Mouse (Mus musculus): ENCODE results near the gene Arhgef19. TPM values are rescaled to one million over a fixed set of nuclear protein-coding genes. Genes with fewer than 3 reads are reported as not detected.
A peak's percentile ranks its signal among the peaks of the same experiment; 100 is the strongest.

Arhgef19 gene
- polyA plus RNA-seq, 1 experiment = 13.2 TPM

DNA sequence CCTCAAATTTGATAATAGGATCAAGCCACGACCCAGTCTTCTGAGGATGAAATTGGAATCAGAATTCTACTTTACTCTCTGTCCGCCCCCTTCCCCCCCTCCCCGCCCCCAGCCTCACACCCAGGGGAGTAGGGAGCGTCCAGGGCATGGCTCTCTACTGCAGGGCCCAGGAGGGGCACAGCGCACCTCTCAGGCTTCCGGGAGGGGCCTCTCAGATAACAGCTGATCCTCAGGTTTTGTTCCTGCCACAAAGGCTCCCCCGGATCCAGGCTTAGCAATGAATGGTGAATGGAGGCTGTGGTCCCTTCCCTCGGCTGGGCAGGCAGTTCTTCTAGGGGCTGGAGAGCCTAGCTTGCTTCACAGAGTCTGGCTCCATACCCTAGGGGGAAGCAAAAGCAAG lies 45.8 kb downstream of the Arhgef19 start:
- Histone ChIP-seq H3K4me3 (ENCODE audit: insufficient read depth, low read length) (no peak overlapping the region), H3K27ac (ENCODE audit: insufficient read depth, low read length) (no peak overlapping the region), H3K4me1 (ENCODE audit: control insufficient read depth, insufficient read depth, low read length) (no peaks in the 10 kb centered on the region)
- TF ChIP-seq CTCF (IDR thresholded peaks at IDR 0.05; ENCODE audit: extremely low read depth, insufficient read depth, low read length) = no peak
- TF ChIP-seq POLR2A (IDR thresholded peaks at IDR 0.05; ENCODE audit: extremely low read depth, insufficient read depth, low read length) = no peak

DNA sequence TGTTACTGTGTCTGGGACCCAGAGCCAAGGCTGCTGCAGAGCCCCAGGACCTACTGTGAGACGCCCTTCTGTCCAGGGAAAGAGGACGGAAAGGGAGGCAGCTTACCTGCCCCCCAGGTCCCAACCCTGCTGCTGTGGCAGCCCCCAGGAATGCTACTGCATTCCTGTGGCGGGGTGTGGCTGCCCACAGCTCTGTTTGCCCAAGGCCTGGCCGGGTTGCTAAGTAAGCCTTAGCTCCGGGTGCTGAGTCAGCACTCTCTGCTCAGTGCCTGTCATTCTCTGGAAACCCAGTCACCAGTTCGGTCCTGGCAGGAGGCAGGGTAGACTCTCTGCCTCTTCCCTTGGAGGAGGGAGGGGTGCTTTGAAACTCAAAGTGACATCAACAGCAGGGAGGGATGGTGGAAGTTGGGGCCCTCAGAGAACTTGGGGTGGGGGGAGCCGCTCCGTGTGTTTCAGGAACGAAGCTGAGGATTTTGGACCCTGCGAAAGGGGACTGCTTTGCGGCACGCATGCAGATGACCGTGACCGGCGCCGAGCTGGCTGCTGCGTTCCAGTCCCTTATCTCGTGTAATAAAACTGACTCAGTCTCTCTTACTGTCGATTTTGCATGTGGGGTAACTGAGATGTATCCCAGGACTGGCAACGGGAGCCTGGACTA lies 47.7 kb downstream of the Arhgef19 start:
- H3K4me1 ChIP-seq (ENCODE audit: control insufficient read depth, insufficient read depth, low read length) = no peaks in the 10 kb centered on the region
- TF ChIP-seq CTCF (IDR thresholded peaks at IDR 0.05; ENCODE audit: extremely low read depth, insufficient read depth, low read length) (no peak), POLR2A (IDR thresholded peaks at IDR 0.05; ENCODE audit: extremely low read depth, insufficient read depth, low read length) (no peak)
- H3K27ac ChIP-seq (ENCODE audit: insufficient read depth, low read length) = no peak overlapping the region
- H3K4me3 ChIP-seq (ENCODE audit: insufficient read depth, low read length) = no peak overlapping the region

GRCm38 (mm10) chr4:141287518-141288004 lies 48.3 kb downstream of the Arhgef19 start:
- TF ChIP-seq CTCF (IDR thresholded peaks at IDR 0.05; ENCODE audit: extremely low read depth, insufficient read depth, low read length) (no peak), POLR2A (IDR thresholded peaks at IDR 0.05; ENCODE audit: extremely low read depth, insufficient read depth, low read length) (no peak)
- Histone ChIP-seq H3K4me3 (ENCODE audit: insufficient read depth, low read length) (no peak overlapping the region), H3K4me1 (ENCODE audit: control insufficient read depth, insufficient read depth, low read length) (no peaks in the 10 kb centered on the region), H3K27ac (ENCODE audit: insufficient read depth, low read length) (no peak overlapping the region)

DNA sequence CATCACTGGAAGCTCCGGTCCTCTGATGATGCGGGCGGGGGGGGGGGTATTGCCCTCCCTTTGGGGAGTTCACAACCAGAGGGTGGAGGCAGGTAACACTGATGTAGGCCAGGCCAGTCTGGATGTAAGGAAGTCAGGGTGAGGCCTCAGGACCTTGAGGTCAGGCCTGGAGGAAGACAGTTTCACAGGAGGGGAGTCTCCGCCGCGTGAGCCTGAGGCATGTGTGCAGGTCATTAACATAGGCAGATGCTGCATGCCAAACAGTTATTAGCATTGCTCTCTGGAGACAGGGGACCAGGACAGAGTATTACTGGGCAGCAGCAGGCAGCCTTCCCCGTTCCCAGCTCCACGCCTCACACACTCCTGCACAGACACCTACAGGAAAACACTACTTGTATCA lies 48.9 kb downstream of the Arhgef19 start:
- Histone ChIP-seq H3K4me1 (ENCODE audit: control insufficient read depth, insufficient read depth, low read length) (no peaks in the 10 kb centered on the region), H3K4me3 (ENCODE audit: insufficient read depth, low read length) (no peak overlapping the region), H3K27ac (ENCODE audit: insufficient read depth, low read length) (no peak overlapping the region)
- TF ChIP-seq CTCF (IDR thresholded peaks at IDR 0.05; ENCODE audit: extremely low read depth, insufficient read depth, low read length) = no peak
- no peak for TF ChIP-seq POLR2A (IDR thresholded peaks at IDR 0.05; ENCODE audit: extremely low read depth, insufficient read depth, low read length)

DNA sequence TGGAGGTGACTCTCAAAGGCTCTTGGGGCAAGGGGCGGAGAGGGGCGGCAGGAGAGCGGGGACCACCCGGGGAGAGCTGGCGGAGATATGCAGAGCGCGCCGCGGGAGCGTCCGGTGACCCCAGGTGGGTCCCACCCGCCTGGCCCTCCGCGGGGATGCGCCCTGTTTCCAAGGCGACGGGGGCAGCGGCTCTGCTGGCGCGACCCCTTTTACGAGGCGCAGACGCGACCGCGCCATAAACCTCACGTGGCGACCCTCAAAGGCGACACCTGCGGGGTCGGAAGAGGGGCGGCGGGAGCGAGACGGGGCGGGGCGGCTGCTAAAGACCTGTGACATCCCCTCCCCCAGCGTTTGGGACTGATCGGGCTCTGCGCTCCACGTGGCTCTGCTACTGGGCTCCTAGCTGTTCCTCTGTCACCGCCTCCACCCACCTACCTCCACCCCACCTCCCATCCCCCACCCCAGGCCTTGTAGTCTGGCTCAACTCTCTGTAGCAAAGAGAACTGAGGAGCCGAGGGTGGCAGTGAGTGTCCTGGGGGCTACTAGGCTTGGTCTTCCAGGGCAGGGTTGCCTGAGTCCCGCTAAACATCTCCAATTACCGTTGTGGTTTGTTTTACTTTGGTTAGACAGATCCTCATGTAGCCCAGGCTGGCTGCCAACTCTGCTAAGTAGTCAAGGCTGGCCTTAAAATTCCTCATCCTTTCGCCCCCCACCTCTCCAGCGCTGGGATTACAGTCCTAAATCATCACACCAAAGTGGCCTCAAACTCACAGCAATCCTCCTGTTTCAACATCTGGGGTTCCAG lies 52.5 kb downstream of the Arhgef19 start:
- H3K4me3 ChIP-seq (ENCODE audit: insufficient read depth, low read length) = no peak overlapping the region
- no peak for TF ChIP-seq CTCF (IDR thresholded peaks at IDR 0.05; ENCODE audit: extremely low read depth, insufficient read depth, low read length)
- no peak for TF ChIP-seq POLR2A (IDR thresholded peaks at IDR 0.05; ENCODE audit: extremely low read depth, insufficient read depth, low read length)
- H3K4me1 ChIP-seq (ENCODE audit: control insufficient read depth, insufficient read depth, low read length) = no peaks in the 10 kb centered on the region
- no peak overlapping the region for H3K27ac ChIP-seq (ENCODE audit: insufficient read depth, low read length)

DNA sequence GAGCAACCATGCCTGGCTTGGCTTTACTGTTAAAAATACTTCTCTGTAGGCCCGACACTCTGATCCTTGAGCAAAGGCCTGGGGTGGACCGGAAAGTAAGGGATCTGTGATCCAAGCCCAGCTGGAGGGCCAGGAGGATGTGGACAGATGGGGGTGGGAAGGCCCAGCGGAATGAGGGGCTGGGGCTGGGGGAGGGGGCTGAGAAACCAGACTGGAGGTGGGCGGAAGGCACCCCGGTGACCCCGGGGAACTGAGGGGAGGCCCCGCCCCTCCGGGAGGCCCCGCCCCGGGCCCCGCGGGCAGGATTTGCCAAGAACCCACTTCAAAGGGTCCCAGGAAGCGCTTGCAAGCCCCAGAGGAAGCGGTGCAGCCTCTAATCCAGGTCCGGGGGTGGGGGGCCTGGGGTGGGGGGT lies 56.5 kb downstream of the Arhgef19 start:
- TF ChIP-seq CTCF (IDR thresholded peaks at IDR 0.05; ENCODE audit: extremely low read depth, insufficient read depth, low read length) (no peak), POLR2A (IDR thresholded peaks at IDR 0.05; ENCODE audit: extremely low read depth, insufficient read depth, low read length) (no peak)
- no peak overlapping the region for H3K4me3 ChIP-seq (ENCODE audit: insufficient read depth, low read length)
- no peaks in the 10 kb centered on the region for H3K4me1 ChIP-seq (ENCODE audit: control insufficient read depth, insufficient read depth, low read length)
- H3K27ac ChIP-seq (ENCODE audit: insufficient read depth, low read length) = no peak overlapping the region

DNA sequence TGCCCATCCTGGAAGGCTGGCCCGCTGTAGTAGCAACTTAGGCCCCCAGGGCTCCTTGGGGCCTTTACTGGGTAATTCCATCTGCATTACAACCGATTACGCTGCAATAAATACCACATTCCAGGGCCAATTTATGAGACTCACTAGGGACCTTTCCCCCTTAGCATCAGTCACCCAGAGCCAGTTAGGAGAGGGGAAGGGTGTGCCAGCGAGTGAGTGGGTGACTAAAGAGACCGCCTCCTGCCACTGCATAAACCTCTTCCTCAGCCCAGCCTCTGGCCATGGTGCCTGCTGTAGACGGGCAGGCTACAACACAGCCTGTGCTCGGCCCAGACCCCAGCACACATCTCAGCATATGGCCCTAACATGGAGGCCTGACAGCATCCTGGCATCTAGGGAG lies 58.6 kb downstream of the Arhgef19 start:
- Histone ChIP-seq H3K4me1 (ENCODE audit: control insufficient read depth, insufficient read depth, low read length) (no peaks in the 10 kb centered on the region), H3K27ac (ENCODE audit: insufficient read depth, low read length) (no peak overlapping the region), H3K4me3 (ENCODE audit: insufficient read depth, low read length) (no peak overlapping the region)
- no peak for TF ChIP-seq POLR2A (IDR thresholded peaks at IDR 0.05; ENCODE audit: extremely low read depth, insufficient read depth, low read length)
- no peak for TF ChIP-seq CTCF (IDR thresholded peaks at IDR 0.05; ENCODE audit: extremely low read depth, insufficient read depth, low read length)

- Histone ChIP-seq H3K4me1 (ENCODE audit: control insufficient read depth, insufficient read depth, low read length) (no peaks in the 10 kb centered on the region), H3K27ac (ENCODE audit: insufficient read depth, low read length) (no peak overlapping the region), H3K4me3 (ENCODE audit: insufficient read depth, low read length) (no peak overlapping the region)
- no peak for TF ChIP-seq CTCF (IDR thresholded peaks at IDR 0.05; ENCODE audit: extremely low read depth, insufficient read depth, low read length)
- TF ChIP-seq POLR2A (IDR thresholded peaks at IDR 0.05; ENCODE audit: extremely low read depth, insufficient read depth, low read length) = no peak
Observed at GRCm38 (mm10) chr4:141299356-141299755, 60.1 kb downstream of the Arhgef19 start.

GRCm38 (mm10) chr4:141300196-141300595 lies 60.9 kb downstream of the Arhgef19 start:
- Histone ChIP-seq H3K4me3 (ENCODE audit: insufficient read depth, low read length) (no peak overlapping the region), H3K27ac (ENCODE audit: insufficient read depth, low read length) (no peak overlapping the region), H3K4me1 (ENCODE audit: control insufficient read depth, insufficient read depth, low read length) (no peaks in the 10 kb centered on the region)
- no peak for TF ChIP-seq POLR2A (IDR thresholded peaks at IDR 0.05; ENCODE audit: extremely low read depth, insufficient read depth, low read length)
- no peak for TF ChIP-seq CTCF (IDR thresholded peaks at IDR 0.05; ENCODE audit: extremely low read depth, insufficient read depth, low read length)

- H3K4me3 ChIP-seq (ENCODE audit: insufficient read depth, low read length) = peak within 1 kb of the TSS; percentile 35
- no peaks in the 10 kb centered on the region for H3K4me1 ChIP-seq (ENCODE audit: control insufficient read depth, insufficient read depth, low read length)
- TF ChIP-seq POLR2A (IDR thresholded peaks at IDR 0.05; ENCODE audit: extremely low read depth, insufficient read depth, low read length) = peak; percentile 74; the same call in 1 of the 2 replicates
- no peak for TF ChIP-seq CTCF (IDR thresholded peaks at IDR 0.05; ENCODE audit: extremely low read depth, insufficient read depth, low read length)
- H3K27ac ChIP-seq (ENCODE audit: insufficient read depth, low read length) = no peak within 1 kb of the TSS
Observed at GRCm38 (mm10) chr4:141301116-141301553, 61.8 kb downstream of the Arhgef19 start, which contains the start of gene Epha2. Epha2 (plus strand) TSS chr4:141301240.
